Mouse (Mus musculus) spleen, adult 2 months (tissue): ENCODE measurements at regions not wholly inside any gene's neighbourhood (a gene's known extent, or its start where the extent isn't known, plus 50 kb on each side); places are given as distances from the start of the nearest gene placed in this dataset.
"Not testable (repeated sequence)": the region's sequence is repeated elsewhere in the genome, so short reads cannot be mapped to it uniquely, and the experiment has no call there.

Source experiments
- DNase-seq, 2 experiments: peaks; one replicate each; pipeline versions ENCODE4 v3.0.0 to v3.0.0-alpha.2; 2012 to 2021; ENCODE audit warnings: low spot score in 2 of 2, low read depth in 1 of 2
- H3K27ac ChIP-seq: fragments of 200-500 bp; 2 replicates; pipeline ENCODE4 v1.5.1; 2012; ENCODE audit warnings: low read length, inconsistent platforms; ENCODE audit not compliant: insufficient read depth
- H3K27me3 ChIP-seq: fragments of 200-500 bp; 2 replicates; pipeline ENCODE4 v1.6.1; 2012; ENCODE audit warnings: mild to moderate bottlenecking, moderate library complexity, low read length, inconsistent platforms; ENCODE audit not compliant: control insufficient read depth, insufficient read depth
- H3K36me3 ChIP-seq: fragments of 200-500 bp; 2 replicates; pipeline ENCODE4 v1.6.1; 2012; ENCODE audit warnings: mild to moderate bottlenecking, low read length, inconsistent platforms; ENCODE audit not compliant: control insufficient read depth, insufficient read depth
- H3K4me1 ChIP-seq: fragments of 200-500 bp; 2 replicates; pipeline ENCODE4 v1.6.1; 2011; ENCODE audit warnings: inconsistent platforms; ENCODE audit not compliant: control insufficient read depth, insufficient read depth, insufficient read length
- H3K4me3 ChIP-seq: fragments of 200-500 bp; 2 replicates; pipeline ENCODE4 v1.5.1; 2011; ENCODE audit warnings: mild to moderate bottlenecking, inconsistent platforms; ENCODE audit not compliant: insufficient read depth, insufficient read length; ENCODE audit errors: extremely low read depth
- CTCF ChIP-seq: fragments of 200-500 bp; IDR thresholded peaks from 2 replicates; pipeline ENCODE4 v1.5.1; 2011; ENCODE audit warnings: mild to moderate bottlenecking, inconsistent platforms; ENCODE audit not compliant: insufficient read depth, insufficient read length, insufficient replicate concordance; ENCODE audit errors: extremely low read depth
- POLR2A ChIP-seq: fragments of 200-500 bp; IDR thresholded peaks from 2 replicates; pipeline ENCODE4 v1.6.1; 2011; ENCODE audit warnings: low read depth, low read length, inconsistent platforms
- WGBS: fragments of 180-500 bp; shearing (Covaris S2); methylation state at CpG from one replicate; pipeline ENCODE4 v1.1.7; 2018; 5-methylcytosine and 5-hydroxymethylcytosine counted together

- DNase-seq = no peak
- Histone ChIP-seq H3K4me1 (no peaks in the 10 kb centered on the region), H3K27ac (no peak overlapping the region), H3K27me3 (no peaks in the 10 kb centered on the region), H3K4me3 (no peak overlapping the region), H3K36me3 (no peaks in the 10 kb centered on the region)
- TF ChIP-seq CTCF = no peak
- TF ChIP-seq POLR2A = no peak
- 88% methylated on average over 14 of the region's 14 CpGs for WGBS
Measured at GRCm38 (mm10) chr13:39411471-39412251, 451.0 kb upstream of the Slc35b3 start.

DNA sequence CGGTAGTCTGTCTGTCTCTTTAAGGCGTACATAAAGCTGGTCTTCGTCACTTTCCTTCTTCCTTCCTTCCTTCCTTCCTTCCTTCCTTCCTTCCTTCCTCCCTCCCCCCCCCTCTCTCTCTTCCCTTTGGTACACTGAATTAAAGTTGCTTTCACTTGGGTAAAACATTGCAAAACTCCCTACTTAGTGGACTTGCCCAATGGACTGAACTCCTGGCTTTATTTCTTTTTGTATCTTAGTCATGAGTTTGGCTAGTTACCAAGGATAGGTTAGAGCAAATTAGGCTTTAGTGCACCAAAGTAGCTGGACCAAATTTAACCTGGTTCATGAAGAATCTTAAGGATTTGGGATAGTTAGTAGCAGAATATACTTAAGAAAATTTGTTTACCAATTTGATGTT lies 431.9 kb upstream of the Slc35b3 start:
- no peak overlapping the region for H3K27ac ChIP-seq
- H3K4me1 ChIP-seq = no peaks in the 10 kb centered on the region
- DNase-seq = no peak
- no peak overlapping the region for H3K4me3 ChIP-seq
- no peaks in the 10 kb centered on the region for H3K27me3 ChIP-seq
- TF ChIP-seq POLR2A (no peak), CTCF (no peak)
- no peaks in the 10 kb centered on the region for H3K36me3 ChIP-seq
- WGBS = 81% methylated on average over 3 of the region's 3 CpGs

DNA sequence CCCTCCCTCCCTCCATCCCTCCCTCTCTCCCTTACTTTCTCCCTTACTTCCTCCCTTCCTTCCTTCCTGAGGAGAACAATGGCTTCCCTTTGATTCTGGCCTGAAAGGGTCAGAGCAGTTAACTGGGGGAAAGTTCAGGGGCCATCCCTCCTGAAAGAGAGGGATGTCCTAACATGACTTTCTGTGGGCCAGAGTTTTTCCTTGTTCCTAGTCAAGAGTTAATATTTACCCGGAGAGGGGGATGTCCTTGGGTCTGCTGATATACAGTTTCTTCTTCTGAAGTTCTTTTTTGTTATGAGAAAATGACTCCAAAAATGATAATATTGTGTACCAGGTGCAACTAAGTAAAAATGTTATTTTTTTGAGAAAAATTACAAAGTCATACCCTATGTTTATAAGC lies 431.5 kb upstream of the Slc35b3 start:
- not testable (repeated sequence) for H3K36me3 ChIP-seq, H3K27me3 ChIP-seq, H3K27ac ChIP-seq, H3K4me3 ChIP-seq, H3K4me1 ChIP-seq, DNase-seq
- 84% methylated on average over 1 of the region's 1 CpGs for WGBS

- Histone ChIP-seq H3K36me3 (no peaks in the 10 kb centered on the region), H3K27me3 (no peaks in the 10 kb centered on the region), H3K27ac (no peak overlapping the region), H3K4me1 (no peaks in the 10 kb centered on the region), H3K4me3 (no peak overlapping the region)
- TF ChIP-seq CTCF (no peak), POLR2A (no peak)
- DNase-seq = no peak
- 83% methylated on average over 8 of the region's 8 CpGs for WGBS
Measured at GRCm38 (mm10) chr13:39376677-39377076, 416.0 kb upstream of the Slc35b3 start.

DNA sequence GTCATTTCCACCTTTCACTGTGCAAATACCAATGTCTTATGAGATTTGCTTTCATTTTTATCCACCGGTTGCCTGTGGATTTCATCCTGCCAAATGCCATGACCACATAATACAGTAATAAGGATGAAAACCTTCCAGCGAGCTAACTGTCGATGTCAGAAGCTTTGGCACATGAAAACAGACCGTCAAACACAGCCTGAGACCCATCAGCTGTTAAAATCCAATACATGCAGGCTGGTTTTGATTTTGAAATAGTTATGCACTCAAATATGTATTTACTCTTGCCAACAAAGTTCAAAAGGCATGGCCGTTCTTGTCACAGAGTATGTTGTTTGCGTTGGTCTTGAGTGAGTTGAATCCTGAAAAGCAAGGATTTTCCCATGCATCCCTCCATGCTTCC lies 415.6 kb upstream of the Slc35b3 start:
- WGBS = 85% methylated on average over 6 of the region's 6 CpGs
- Histone ChIP-seq H3K27me3 (no peaks in the 10 kb centered on the region), H3K4me3 (no peak overlapping the region), H3K36me3 (no peaks in the 10 kb centered on the region), H3K27ac (no peak overlapping the region), H3K4me1 (no peaks in the 10 kb centered on the region)
- TF ChIP-seq CTCF (no peak), POLR2A (no peak)
- DNase-seq = no peak

- Histone ChIP-seq H3K27me3 (no peaks in the 10 kb centered on the region), H3K36me3 (no peaks in the 10 kb centered on the region), H3K4me3 (no peak overlapping the region), H3K27ac (no peak overlapping the region), H3K4me1 (no peaks in the 10 kb centered on the region)
- DNase-seq = no peak
- WGBS = 77% methylated on average over 3 of the region's 3 CpGs
- TF ChIP-seq POLR2A (no peak), CTCF (no peak)
Measured at GRCm38 (mm10) chr13:39372565-39372964, 411.9 kb upstream of the Slc35b3 start.

GRCm38 (mm10) chr13:39363637-39364036 lies 403.0 kb upstream of the Slc35b3 start:
- H3K36me3 ChIP-seq = no peaks in the 10 kb centered on the region
- WGBS = 56% methylated on average over 4 of the region's 4 CpGs
- no peak overlapping the region for H3K27ac ChIP-seq
- H3K4me3 ChIP-seq = no peak overlapping the region
- no peak for TF ChIP-seq CTCF
- TF ChIP-seq POLR2A = no peak
- no peaks in the 10 kb centered on the region for H3K4me1 ChIP-seq
- no peak for DNase-seq
- no peaks in the 10 kb centered on the region for H3K27me3 ChIP-seq
